Mouse (Mus musculus): ENCODE measurements around the gene Cdkn2aipnl.

GRCm38 (mm10) chr11:52002842-52003504 lies 35.5 kb downstream of the Cdkn2aipnl start:
- TF ChIP-seq CTCF (IDR thresholded peaks at IDR 0.05; ENCODE audit: extremely low read depth, insufficient read depth, low read length): no peak
- no peak for TF ChIP-seq POLR2A (IDR thresholded peaks at IDR 0.05; ENCODE audit: extremely low read depth, insufficient read depth, low read length)
